Mouse (Mus musculus): Measurements from ENCODE around the gene Bbx.

Gene Bbx

DNA sequence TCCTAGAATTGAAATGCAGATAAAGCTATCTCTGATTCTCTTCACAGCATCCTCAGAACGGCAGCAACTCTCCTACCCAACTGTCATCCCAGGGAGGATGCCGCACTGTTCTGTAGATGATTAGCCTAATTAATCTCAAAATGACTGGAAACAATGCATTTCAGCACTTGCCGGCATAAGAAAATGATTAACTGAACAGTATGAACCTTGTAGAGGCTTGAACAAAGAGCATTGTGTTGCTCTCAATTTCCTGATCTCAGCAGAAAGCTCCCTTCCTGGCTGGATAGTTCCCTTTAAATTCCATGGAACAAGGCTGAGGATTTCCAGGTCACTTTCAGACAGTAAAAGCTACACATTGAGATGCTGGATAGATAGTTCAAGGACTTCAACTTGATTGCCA lies 197.0 kb downstream of the Bbx start:
- DNase-seq (ENCODE audit: low spot score in 2 of 2) = no peak

GRCm38 (mm10) chr16:50230624-50231023 lies 201.6 kb downstream of the Bbx start:
- no peak for DNase-seq (ENCODE audit: low spot score in 2 of 2)

- no peak for DNase-seq (ENCODE audit: low spot score in 2 of 2)
These were observed 203.4 kb downstream of the Bbx start for GRCm38 (mm10) chr16:50228833-50229232.

DNA sequence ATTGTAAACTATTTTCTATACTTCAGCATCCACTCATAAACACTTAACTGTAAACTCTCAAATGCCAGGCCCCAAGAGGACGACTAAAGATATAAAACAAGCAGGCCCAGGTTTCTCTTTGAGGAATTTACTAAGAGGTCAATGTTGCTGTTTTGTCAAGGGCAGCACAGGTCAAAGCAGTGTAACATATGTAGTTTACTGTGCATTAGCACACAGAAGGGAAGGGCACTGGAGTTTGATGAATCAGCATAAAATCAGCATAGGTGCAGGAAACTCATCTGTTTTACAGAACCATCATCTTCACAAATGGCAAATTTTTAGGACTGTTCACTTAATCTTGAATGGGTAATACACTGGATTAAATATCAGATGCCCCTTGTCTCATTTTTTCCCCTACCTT lies 205.9 kb downstream of the Bbx start:
- no peak for DNase-seq (ENCODE audit: low spot score in 2 of 2)

- DNase-seq (ENCODE audit: low spot score in 2 of 2) = no peak
These were observed 207.2 kb downstream of the Bbx start for GRCm38 (mm10) chr16:50224946-50225345.

DNA sequence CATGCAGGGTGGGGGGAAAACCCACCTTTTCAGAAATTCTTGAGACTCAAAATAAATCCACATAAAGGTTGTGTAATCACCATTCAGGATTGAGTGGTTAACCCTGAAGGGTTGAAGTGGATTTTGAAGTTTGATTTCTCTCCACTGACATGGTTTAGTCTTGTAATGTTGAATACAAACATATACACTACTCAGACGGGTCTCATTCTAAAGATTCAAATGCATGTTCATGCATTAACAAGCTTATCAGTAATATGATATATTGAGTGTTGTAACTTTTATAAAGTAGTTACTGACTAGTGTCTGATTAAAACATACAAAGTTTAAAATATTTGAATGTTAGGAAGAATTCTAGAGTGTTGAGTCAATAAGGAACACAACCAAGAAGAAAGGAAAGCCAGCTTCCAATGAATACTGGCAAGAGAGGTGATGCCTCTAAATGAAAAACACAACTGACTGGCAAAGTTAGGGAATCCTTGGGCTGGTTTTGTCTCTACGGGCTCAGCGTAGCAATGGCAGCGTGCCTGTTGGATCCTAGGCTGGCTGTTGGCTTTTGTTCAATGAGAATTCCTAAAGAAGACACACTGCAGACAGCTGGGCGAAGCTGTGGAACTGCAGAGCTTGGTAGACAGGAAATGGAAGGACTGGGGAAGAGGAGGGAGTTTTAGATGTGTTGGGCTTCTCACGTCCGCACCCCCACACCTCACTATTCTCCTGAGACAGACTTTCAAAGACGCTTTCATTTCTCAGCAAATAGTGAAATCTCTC lies 211.3 kb downstream of the Bbx start:
- DNase-seq (ENCODE audit: low spot score in 2 of 2) = no peak

GRCm38 (mm10) chr16:50217084-50217483 lies 215.1 kb downstream of the Bbx start:
- DNase-seq (ENCODE audit: low spot score in 2 of 2) = no peak

DNA sequence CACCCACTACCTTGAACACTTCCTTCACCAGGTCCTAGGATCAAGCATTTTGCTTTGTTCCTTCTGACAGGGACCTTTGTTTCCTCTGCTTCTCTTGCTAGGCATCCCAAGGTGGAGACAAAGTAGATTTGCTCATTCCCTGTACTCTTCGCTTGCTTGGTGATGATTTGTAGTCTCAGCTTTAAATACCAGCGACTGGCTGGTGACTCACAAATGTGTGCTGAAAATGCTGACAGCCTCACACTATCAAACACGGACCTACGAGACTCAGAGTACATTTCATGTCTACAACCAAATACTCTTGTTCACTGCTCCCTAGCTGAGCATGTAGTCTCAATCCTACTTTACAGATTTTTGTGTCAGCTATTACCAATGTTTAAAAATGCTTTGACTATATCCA lies 220.5 kb downstream of the Bbx start:
- peak; percentile 18 for DNase-seq (ENCODE audit: low spot score in 2 of 2)

GRCm38 (mm10) chr16:50211231-50211630 lies 221.0 kb downstream of the Bbx start:
- DNase-seq (ENCODE audit: low spot score in 2 of 2) = no peak

GRCm38 (mm10) chr16:50210742-50211141 lies 221.4 kb downstream of the Bbx start:
- DNase-seq (ENCODE audit: low spot score in 2 of 2) = no peak

DNA sequence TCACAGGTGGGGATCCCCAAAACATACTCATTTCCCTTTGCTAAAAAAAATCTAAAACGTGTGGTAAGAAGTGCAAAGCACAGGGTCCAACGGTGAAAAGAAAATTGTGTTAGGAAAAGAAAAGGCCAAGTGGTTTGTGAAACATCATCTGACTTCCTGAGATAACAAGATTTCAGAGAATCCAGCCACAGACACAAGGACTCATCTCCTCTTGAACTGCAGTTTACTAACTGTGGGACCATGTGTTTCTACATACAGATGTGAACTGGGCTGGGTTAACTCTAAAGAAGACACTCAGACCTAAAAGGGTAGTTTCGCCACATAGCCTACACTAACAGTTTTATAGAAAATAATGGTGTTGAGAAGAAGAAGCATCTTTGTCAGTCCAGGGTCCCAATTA lies 227.2 kb downstream of the Bbx start:
- DNase-seq (ENCODE audit: low spot score in 2 of 2) = no peak

DNA sequence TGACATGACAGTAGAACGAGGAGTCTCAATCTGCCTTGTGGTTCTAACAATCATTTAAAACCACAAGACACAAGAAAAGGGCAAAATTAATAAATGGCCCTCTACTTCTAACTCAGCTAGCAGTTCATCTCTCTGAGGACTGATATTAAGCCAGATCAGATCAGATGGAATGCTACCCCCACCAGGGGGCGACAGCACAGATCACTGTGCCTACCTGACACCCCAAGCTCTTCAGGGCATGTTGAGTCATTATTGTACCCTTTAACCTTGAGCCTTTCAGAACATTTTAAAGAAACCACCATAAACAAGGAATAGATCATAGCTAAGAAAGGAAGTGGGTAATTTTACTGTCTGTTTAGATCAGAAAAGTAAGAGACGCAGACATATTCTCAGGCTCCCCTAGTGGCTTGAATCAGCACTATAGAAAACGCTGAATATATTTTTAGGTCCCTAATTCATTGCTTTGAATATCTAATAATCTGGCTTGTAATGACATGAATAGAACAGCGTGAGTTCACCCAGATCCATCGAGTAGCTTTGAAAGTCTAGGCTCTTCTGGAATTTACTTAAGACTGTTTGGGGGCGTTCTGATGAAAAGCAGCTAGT lies 230.5 kb downstream of the Bbx start:
- no peak for DNase-seq (ENCODE audit: low spot score in 2 of 2)

GRCm38 (mm10) chr16:50200214-50200613 lies 232.0 kb downstream of the Bbx start:
- DNase-seq (ENCODE audit: low spot score in 2 of 2) = no peak

DNA sequence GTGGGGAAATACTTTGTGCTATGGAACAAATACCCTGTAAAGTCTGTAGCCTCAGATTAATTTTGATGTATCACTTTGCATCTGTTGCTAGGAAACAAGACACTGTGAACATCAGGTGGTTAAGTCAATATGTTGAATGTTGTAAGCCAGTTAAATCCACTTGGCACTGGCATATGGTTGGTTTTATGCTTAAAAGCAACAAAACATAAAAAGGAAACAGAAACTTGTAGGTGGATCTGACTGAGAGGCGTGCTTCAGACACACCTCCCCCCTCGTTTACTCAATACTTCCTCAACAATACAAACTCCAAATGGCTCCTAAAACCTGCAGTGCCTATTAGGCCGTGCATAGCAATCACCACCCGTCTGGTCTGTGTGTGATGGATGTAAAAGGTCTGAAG lies 236.1 kb downstream of the Bbx start:
- no peak for DNase-seq (ENCODE audit: low spot score in 2 of 2)

GRCm38 (mm10) chr16:50192626-50193025 lies 239.6 kb downstream of the Bbx start:
- no peak for DNase-seq (ENCODE audit: low spot score in 2 of 2)

- DNase-seq (ENCODE audit: low spot score in 2 of 2) = no peak
These were observed 243.1 kb downstream of the Bbx start for GRCm38 (mm10) chr16:50189108-50189507.

- DNase-seq (ENCODE audit: low spot score in 2 of 2) = no peak
These were observed 245.6 kb downstream of the Bbx start for GRCm38 (mm10) chr16:50186604-50187003.

DNA sequence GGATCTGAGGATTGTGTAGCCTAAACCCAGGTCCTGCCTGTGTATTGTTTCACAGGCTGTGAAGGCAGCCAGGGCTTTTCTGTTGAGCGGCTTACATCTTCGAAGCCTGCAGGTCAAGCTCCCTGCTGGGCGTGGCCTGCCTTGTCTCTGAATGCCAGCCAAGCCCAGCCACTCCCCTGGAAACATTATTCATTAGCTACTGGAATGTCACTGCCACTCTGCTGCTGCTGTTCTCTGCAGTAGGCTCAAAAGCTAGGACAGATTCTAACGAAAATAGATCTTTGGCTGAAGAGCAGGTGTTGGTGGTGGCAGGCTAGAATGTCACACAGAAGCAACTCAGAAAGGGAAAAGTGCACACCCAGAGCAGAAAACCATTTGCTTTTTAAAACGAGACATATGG lies 247.1 kb downstream of the Bbx start:
- no peak for DNase-seq (ENCODE audit: low spot score in 2 of 2)

DNA sequence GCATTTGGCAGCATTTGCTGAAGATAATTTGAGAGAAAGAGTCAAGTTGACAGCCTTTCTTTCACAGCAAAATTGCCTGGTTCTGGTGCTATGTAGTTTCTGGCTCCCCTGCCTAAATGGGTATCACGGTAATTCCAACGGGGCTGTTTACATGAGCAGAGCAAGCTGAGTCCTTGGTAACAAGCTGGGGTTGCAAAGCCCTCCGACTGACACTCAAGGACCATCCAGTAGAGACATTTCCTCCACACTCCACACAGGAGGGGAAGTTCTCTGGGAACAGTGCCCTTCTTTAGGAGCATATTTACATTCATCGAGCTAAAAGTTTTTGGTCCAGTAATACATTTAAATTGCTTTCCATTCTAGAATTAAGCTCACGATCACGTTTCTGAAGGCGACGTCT lies 249.2 kb downstream of the Bbx start:
- no peak for DNase-seq (ENCODE audit: low spot score in 2 of 2)

DNA sequence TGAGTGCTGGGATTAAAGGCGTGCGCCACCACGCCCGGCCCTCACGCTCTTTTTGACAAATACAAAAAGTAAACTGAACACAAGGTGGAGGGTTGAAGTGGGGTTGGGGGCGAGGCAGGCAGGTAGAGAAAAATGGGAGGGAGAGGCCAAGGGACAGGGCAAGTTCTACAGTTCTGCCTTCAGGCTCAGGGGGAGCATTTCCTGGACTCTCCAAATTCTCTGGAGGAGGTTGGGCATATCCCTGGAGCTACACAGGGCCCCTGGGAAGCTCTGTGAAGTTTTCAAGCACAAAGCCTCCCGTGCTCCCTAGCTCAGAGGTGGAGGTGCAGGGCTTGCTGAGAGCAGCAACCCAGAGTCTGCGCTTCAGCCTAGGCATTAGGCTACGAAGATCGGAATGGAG lies 249.6 kb downstream of the Bbx start:
- no peak for DNase-seq (ENCODE audit: low spot score in 2 of 2)

DNA sequence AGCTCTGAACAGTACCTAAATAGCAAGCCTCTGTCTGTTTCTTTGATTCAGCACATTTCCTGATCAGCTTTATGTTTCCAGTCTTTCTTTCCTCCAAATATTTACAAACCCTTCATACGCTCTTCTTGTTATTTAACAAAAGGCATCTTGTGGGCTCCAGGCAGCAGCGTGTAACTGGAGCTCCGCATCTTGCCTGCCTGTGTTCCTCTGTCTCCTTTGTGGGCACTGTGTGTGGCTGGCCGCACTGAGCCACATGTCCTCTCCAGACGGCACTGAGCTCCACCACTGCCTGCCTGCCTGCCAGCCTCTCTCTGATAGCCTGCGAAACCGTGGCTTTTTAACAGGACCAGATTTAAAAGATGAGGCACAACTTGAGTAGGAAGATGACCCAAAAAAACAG lies 259.4 kb downstream of the Bbx start:
- DNase-seq (ENCODE audit: low spot score in 2 of 2) = no peak

GRCm38 (mm10) chr16:50170812-50171211 lies 261.4 kb downstream of the Bbx start:
- no peak for DNase-seq (ENCODE audit: low spot score in 2 of 2)

- DNase-seq (ENCODE audit: low spot score in 2 of 2) = no peak
These were observed 264.2 kb downstream of the Bbx start for GRCm38 (mm10) chr16:50167983-50168299.
